Mouse (Mus musculus): ENCODE results near the gene Map3k5. TPM values are rescaled to one million over a fixed set of nuclear protein-coding genes. Genes with fewer than 3 reads are reported as not detected.
A peak's percentile ranks its signal among the peaks of the same experiment; 100 is the strongest.

Gene Map3k5
- 12.1 and 14.4 TPM in 2 replicates for polyA plus RNA-seq (2012; rRNA removed)

DNA sequence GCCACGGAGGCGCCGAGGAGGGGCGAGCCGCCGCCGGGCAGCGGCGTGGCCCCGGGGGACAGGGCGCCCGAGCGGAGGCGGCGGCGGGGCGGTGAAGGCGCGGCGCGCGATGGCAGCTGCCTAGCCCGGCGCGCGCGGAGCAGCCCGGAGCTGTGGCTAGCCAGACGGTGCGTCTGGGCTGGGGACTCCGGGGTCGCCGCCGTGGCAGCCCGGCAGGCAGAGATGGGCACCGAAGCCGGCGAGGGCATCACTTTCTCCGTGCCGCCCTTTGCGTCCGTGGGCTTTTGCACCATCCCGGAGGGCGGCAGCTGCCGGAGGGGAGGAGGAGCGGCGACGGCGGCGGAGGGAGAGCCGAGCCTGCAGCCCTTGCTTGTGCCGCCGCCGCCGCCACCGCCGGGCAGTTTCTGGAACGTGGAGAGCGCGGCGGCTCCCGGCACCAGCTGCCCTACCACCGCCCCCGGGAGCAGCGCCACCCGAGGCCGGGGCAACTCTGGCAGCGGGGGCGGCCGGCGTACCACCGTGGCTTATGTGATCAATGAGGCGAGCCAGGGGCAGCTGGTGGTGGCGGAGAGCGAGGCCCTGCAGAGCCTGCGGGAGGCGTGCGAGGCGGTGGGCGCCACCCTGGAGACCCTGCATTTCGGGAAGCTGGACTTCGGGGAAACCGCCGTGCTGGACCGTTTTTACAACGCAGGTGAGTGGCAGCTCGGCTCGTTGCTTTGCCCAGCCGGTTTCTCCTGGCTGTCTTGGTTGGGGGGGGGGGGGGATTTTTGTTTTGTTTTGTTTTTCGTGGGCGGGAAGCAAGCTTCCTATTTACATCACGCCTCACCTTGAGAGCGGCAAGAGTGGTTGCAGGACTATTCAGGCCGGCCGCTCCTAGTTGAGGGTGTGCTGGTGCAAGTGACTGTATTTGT lies at the start of gene Map3k5:
Gene Map3k5 (plus strand): TSS at position 89 of the 911 bp plus-strand sequence.
- peak in 1 of 2 experiments; percentile 69 for DNase-seq
- under 1% methylated on average over 92 of the region's 95 CpGs for WGBS
- H3K27ac ChIP-seq (ENCODE audit: insufficient read depth, low read length): peak within 1 kb of the TSS; percentile 80
- no peaks in the 10 kb centered on the region for H3K27me3 ChIP-seq (ENCODE audit: control insufficient read depth, insufficient read depth, low read length)
- TF ChIP-seq POLR2A (IDR thresholded peaks at IDR 0.05; ENCODE audit: borderline replicate concordance, insufficient read depth, low read length): no peak
- no peak for TF ChIP-seq CTCF (IDR thresholded peaks at IDR 0.05; ENCODE audit: borderline replicate concordance, insufficient read depth, low read depth, low read length)
- peak within 1 kb of the TSS; percentile 88 for H3K4me3 ChIP-seq (replicated peaks; ENCODE audit: insufficient read depth, low read depth, low read length)
- H3K4me1 ChIP-seq (ENCODE audit: control insufficient read depth, insufficient read depth, low read length): peaks cover 8% of the 10 kb centered on the region

DNA sequence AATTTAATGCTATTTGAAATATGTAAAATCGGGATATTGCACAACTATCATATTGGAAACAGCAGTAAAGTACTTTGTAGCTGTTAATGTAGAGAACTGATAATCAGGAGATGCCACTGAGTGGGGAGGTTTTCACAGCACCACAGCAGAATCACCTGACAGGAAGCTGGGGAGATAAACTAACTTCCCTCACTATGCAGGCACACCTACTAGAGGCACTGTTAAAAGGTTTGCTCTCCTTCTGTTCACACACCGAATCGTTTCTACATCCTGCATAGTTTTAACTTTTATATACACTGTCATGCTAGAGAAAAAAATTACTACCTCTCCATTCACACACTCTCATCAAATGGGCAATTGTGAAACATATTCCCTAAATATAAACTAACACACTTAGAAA lies 48.0 kb upstream of the Map3k5 start:
- Histone ChIP-seq H3K27me3 (ENCODE audit: control insufficient read depth, insufficient read depth, low read length) (no peaks in the 10 kb centered on the region), H3K4me1 (ENCODE audit: control insufficient read depth, insufficient read depth, low read length) (no peaks in the 10 kb centered on the region), H3K4me3 (replicated peaks; ENCODE audit: insufficient read depth, low read depth, low read length) (no peak overlapping the region), H3K27ac (ENCODE audit: insufficient read depth, low read length) (no peak overlapping the region)
- DNase-seq: no peak
- TF ChIP-seq POLR2A (IDR thresholded peaks at IDR 0.05; ENCODE audit: borderline replicate concordance, insufficient read depth, low read length) (no peak), CTCF (IDR thresholded peaks at IDR 0.05; ENCODE audit: borderline replicate concordance, insufficient read depth, low read depth, low read length) (no peak)
- WGBS: 88% methylated on average over 3 of the region's 3 CpGs

DNA sequence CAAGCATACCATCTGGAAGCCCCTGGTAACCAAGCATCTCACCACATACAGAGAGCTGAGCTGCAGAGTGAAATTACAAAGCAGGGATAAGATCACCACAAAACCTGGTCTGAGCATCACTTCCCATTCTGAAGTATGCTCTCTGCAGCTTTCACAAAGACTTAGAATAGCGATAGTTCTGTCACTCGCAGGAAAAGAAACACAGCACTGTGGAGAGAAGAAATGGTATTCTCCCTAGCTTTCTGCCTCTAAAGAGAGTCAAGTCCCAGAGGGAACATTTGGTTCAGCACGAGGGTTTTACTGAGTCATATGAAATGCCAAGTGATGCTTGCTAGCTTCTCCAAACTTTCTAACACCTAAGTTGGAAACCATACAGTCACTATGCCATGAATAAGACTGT lies 44.4 kb upstream of the Map3k5 start:
- H3K27ac ChIP-seq (ENCODE audit: insufficient read depth, low read length): no peak overlapping the region
- TF ChIP-seq POLR2A (IDR thresholded peaks at IDR 0.05; ENCODE audit: borderline replicate concordance, insufficient read depth, low read length) (no peak), CTCF (IDR thresholded peaks at IDR 0.05; ENCODE audit: borderline replicate concordance, insufficient read depth, low read depth, low read length) (no peak)
- H3K4me3 ChIP-seq (replicated peaks; ENCODE audit: insufficient read depth, low read depth, low read length): no peak overlapping the region
- WGBS: 74% methylated on average over 3 of the region's 3 CpGs
- no peaks in the 10 kb centered on the region for H3K4me1 ChIP-seq (ENCODE audit: control insufficient read depth, insufficient read depth, low read length)
- DNase-seq: no peak
- H3K27me3 ChIP-seq (ENCODE audit: control insufficient read depth, insufficient read depth, low read length): no peaks in the 10 kb centered on the region

DNA sequence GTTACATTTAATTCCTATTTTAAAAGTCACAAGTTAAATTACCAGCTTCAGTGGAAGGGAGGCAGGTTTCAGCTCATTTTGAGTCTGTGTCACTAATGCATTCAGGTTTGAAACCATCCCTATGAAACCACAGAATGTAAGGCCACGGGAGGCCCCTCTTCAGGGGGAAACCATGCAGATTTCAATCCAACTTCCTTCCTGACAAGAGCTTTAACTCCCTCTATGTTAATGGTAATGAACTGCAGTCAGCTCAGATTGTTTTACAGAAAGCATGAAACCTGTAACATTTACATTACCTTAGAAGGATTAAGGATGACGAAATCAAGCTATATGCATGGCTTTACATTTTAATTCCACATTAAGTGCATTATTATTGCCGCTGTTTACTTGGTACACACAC lies 42.6 kb upstream of the Map3k5 start:
- H3K4me1 ChIP-seq (ENCODE audit: control insufficient read depth, insufficient read depth, low read length): no peaks in the 10 kb centered on the region
- 66% methylated on average over 3 of the region's 3 CpGs for WGBS
- DNase-seq: no peak
- no peak overlapping the region for H3K4me3 ChIP-seq (replicated peaks; ENCODE audit: insufficient read depth, low read depth, low read length)
- H3K27ac ChIP-seq (ENCODE audit: insufficient read depth, low read length): no peak overlapping the region
- TF ChIP-seq POLR2A (IDR thresholded peaks at IDR 0.05; ENCODE audit: borderline replicate concordance, insufficient read depth, low read length) (no peak), CTCF (IDR thresholded peaks at IDR 0.05; ENCODE audit: borderline replicate concordance, insufficient read depth, low read depth, low read length) (no peak)
- H3K27me3 ChIP-seq (ENCODE audit: control insufficient read depth, insufficient read depth, low read length): no peaks in the 10 kb centered on the region

DNA sequence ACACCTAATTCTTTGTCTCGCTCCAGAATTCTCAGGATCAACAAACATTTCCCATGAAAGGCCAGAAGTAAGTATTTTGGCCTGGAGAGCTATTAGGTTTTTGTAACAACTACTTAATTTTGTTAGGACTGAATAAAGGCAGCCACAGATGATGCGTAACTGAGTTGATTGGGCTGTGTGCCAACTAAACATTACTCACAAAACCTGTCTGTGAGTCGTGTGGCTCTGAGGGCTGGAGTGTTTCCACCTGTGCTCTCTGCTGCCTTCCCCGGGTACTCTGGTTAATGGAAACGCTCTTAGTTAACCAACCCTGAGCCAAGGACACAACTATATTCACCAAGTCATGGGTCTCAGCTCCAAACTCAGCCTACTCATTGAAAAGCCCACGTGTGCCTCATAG lies 41.1 kb upstream of the Map3k5 start:
- peak in 1 of 2 experiments; percentile 11 for DNase-seq
- H3K27me3 ChIP-seq (ENCODE audit: control insufficient read depth, insufficient read depth, low read length): no peaks in the 10 kb centered on the region
- no peaks in the 10 kb centered on the region for H3K4me1 ChIP-seq (ENCODE audit: control insufficient read depth, insufficient read depth, low read length)
- no peak for TF ChIP-seq CTCF (IDR thresholded peaks at IDR 0.05; ENCODE audit: borderline replicate concordance, insufficient read depth, low read depth, low read length)
- TF ChIP-seq POLR2A (IDR thresholded peaks at IDR 0.05; ENCODE audit: borderline replicate concordance, insufficient read depth, low read length): no peak
- H3K27ac ChIP-seq (ENCODE audit: insufficient read depth, low read length): no peak overlapping the region
- WGBS: 52% methylated on average over 6 of the region's 6 CpGs
- H3K4me3 ChIP-seq (replicated peaks; ENCODE audit: insufficient read depth, low read depth, low read length): no peak overlapping the region

DNA sequence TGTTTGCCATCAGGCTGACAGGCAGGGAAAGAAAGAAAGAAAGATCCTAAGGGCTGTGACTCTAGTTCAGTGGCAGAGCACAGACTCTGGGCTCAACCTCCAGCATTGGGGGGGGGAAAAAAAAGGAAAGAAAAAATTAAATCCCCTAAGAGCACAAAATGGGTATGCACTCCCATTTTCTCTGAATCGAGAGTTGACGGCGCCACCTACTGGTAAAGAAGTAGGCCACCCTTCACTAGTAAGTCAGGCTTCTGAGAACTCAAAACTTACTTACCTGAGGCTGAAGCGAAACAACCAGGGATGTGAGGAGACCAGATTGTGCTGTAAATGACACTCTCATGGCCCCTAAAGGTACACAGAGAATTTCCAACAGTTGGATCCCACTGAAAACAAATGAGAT lies 40.3 kb upstream of the Map3k5 start:
- H3K4me1 ChIP-seq (ENCODE audit: control insufficient read depth, insufficient read depth, low read length): no peaks in the 10 kb centered on the region
- TF ChIP-seq POLR2A (IDR thresholded peaks at IDR 0.05; ENCODE audit: borderline replicate concordance, insufficient read depth, low read length): no peak
- peak; percentile 49; the same call in 1 of the 2 replicates for TF ChIP-seq CTCF (IDR thresholded peaks at IDR 0.05; ENCODE audit: borderline replicate concordance, insufficient read depth, low read depth, low read length)
- peak; percentile 37 to 42 for DNase-seq
- no peak overlapping the region for H3K4me3 ChIP-seq (replicated peaks; ENCODE audit: insufficient read depth, low read depth, low read length)
- H3K27ac ChIP-seq (ENCODE audit: insufficient read depth, low read length): no peak overlapping the region
- 21% methylated on average over 4 of the region's 4 CpGs for WGBS
- H3K27me3 ChIP-seq (ENCODE audit: control insufficient read depth, insufficient read depth, low read length): no peaks in the 10 kb centered on the region

DNA sequence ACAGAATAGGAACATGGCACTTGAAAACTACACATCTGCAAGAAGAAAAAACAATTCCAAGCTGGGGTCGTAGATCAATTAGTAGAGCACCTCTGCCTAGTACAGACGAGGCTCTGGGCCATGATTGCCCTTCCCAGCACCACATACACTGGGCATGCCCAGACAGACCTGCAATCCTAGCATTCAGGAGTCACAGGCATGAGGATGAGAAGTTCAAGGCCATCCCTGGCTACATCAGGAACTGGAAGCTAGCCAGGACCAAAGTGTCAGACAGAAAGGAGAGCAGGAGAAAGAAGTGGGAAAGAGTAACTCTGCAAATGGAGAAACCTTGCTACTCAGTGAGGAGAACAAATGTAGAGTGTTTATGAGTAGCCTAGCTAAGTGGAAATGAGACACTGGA lies 34.1 kb upstream of the Map3k5 start:
- no peak overlapping the region for H3K4me3 ChIP-seq (replicated peaks; ENCODE audit: insufficient read depth, low read depth, low read length)
- 80% methylated on average over 2 of the region's 2 CpGs for WGBS
- no peak for DNase-seq
- TF ChIP-seq POLR2A (IDR thresholded peaks at IDR 0.05; ENCODE audit: borderline replicate concordance, insufficient read depth, low read length): no peak
- TF ChIP-seq CTCF (IDR thresholded peaks at IDR 0.05; ENCODE audit: borderline replicate concordance, insufficient read depth, low read depth, low read length): no peak
- H3K27ac ChIP-seq (ENCODE audit: insufficient read depth, low read length): no peak overlapping the region
- H3K4me1 ChIP-seq (ENCODE audit: control insufficient read depth, insufficient read depth, low read length): peaks cover 8% of the 10 kb centered on the region; the same call in 1 of the 2 replicates
- H3K27me3 ChIP-seq (ENCODE audit: control insufficient read depth, insufficient read depth, low read length): no peaks in the 10 kb centered on the region

DNA sequence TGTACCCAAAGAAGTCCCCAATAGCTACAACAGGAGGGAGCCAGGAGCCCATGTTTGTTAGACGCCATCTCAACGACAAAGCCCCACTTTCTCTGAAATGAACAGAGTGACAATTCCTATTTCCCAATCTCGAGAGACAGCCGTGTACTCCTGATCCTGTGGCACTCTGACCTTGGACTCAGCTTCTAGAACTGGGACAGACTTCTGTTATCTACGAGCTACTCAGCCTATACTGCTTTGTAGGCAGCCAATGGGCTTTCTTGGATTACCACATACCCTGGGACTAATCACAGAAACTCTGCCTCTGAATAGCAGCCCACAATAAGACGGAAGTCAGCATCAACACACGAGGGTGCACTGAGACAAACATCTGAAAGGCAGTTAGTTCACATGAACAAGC lies 32.3 kb upstream of the Map3k5 start:
- 88% methylated on average over 7 of the region's 7 CpGs for WGBS
- Histone ChIP-seq H3K4me1 (ENCODE audit: control insufficient read depth, insufficient read depth, low read length) (peaks cover 8% of the 10 kb centered on the region; the same call in 1 of the 2 replicates), H3K4me3 (replicated peaks; ENCODE audit: insufficient read depth, low read depth, low read length) (no peak overlapping the region), H3K27ac (ENCODE audit: insufficient read depth, low read length) (no peak overlapping the region), H3K27me3 (ENCODE audit: control insufficient read depth, insufficient read depth, low read length) (no peaks in the 10 kb centered on the region)
- TF ChIP-seq POLR2A (IDR thresholded peaks at IDR 0.05; ENCODE audit: borderline replicate concordance, insufficient read depth, low read length) (no peak), CTCF (IDR thresholded peaks at IDR 0.05; ENCODE audit: borderline replicate concordance, insufficient read depth, low read depth, low read length) (no peak)
- no peak for DNase-seq

Measured in cerebellum, adult 2 months (tissue).